Mouse (Mus musculus): Measurements from ENCODE around the gene Akap5. TPM values are rescaled to one million over a fixed set of nuclear protein-coding genes. Genes with fewer than 3 reads are reported as not detected.

Akap5 gene
- polyA plus RNA-seq, 1 experiment from 2014 or later: 2.5 TPM

GRCm38 (mm10) chr12:76369978-76370830, 45.5 kb downstream of the Akap5 start, which contains the start of gene Zbtb1:
Gene Zbtb1, plus strand, starts transcription at chr12:76370266.
- Histone ChIP-seq H3K27ac (ENCODE audit: low read length) (peak within 1 kb of the TSS; percentile 99), H3K4me2 (ENCODE audit: low read depth, low read length) (peak within 1 kb of the TSS; percentile 83), H3K27me3 (ENCODE audit: control insufficient read depth, insufficient read depth, low read length) (no peaks in the 10 kb centered on the region), H3K9ac (ENCODE audit: low read length) (peak within 1 kb of the TSS; percentile 98), H3K4me1 (ENCODE audit: control insufficient read depth, insufficient read depth, low read length) (peaks cover 56% of the 10 kb centered on the region), H3K9me3 (replicated peaks; ENCODE audit: control insufficient read depth, low read length) (no peaks in the 10 kb centered on the region), H3K4me3 (ENCODE audit: low read length) (peak within 1 kb of the TSS; percentile 91), H3K36me3 (ENCODE audit: control insufficient read depth, insufficient read depth) (no peaks in the 10 kb centered on the region)
- peak; percentile 58 for ATAC-seq (replicated peaks; ENCODE audit: extremely low read depth, insufficient read depth, low FRiP score)
- WGBS: under 1% methylated on average over 92 of the region's 99 CpGs

GRCm38 (mm10) chr12:76370831-76371571, 46.3 kb downstream of the Akap5 start:
- H3K4me1 ChIP-seq (ENCODE audit: control insufficient read depth, insufficient read depth, low read length): peaks cover 56% of the 10 kb centered on the region
- no peaks in the 10 kb centered on the region for H3K9me3 ChIP-seq (replicated peaks; ENCODE audit: control insufficient read depth, low read length)
- H3K4me2 ChIP-seq (ENCODE audit: low read depth, low read length): peak overlapping the region; percentile 83
- no peaks in the 10 kb centered on the region for H3K36me3 ChIP-seq (ENCODE audit: control insufficient read depth, insufficient read depth)
- WGBS: 0% methylated on average over 53 of the region's 63 CpGs
- peak overlapping the region; percentile 91 for H3K4me3 ChIP-seq (ENCODE audit: low read length)
- ATAC-seq (replicated peaks; ENCODE audit: extremely low read depth, insufficient read depth, low FRiP score): peak; percentile 71
- peak overlapping the region; percentile 98 for H3K9ac ChIP-seq (ENCODE audit: low read length)
- no peaks in the 10 kb centered on the region for H3K27me3 ChIP-seq (ENCODE audit: control insufficient read depth, insufficient read depth, low read length)
- H3K27ac ChIP-seq (ENCODE audit: low read length): peak overlapping the region; percentile 99

GRCm38 (mm10) chr12:76372046-76372445, 47.4 kb downstream of the Akap5 start:
- Histone ChIP-seq H3K27me3 (ENCODE audit: control insufficient read depth, insufficient read depth, low read length) (no peaks in the 10 kb centered on the region), H3K36me3 (ENCODE audit: control insufficient read depth, insufficient read depth) (no peaks in the 10 kb centered on the region), H3K4me2 (ENCODE audit: low read depth, low read length) (peak overlapping the region; percentile 83), H3K9ac (ENCODE audit: low read length) (peak overlapping the region; percentile 98), H3K9me3 (replicated peaks; ENCODE audit: control insufficient read depth, low read length) (no peaks in the 10 kb centered on the region), H3K4me1 (ENCODE audit: control insufficient read depth, insufficient read depth, low read length) (peaks cover 51% of the 10 kb centered on the region), H3K27ac (ENCODE audit: low read length) (peak overlapping the region; percentile 99), H3K4me3 (ENCODE audit: low read length) (peak overlapping the region; percentile 91)
- ATAC-seq (replicated peaks; ENCODE audit: extremely low read depth, insufficient read depth, low FRiP score): no peak
- 30% methylated on average over 7 of the region's 7 CpGs for WGBS

GRCm38 (mm10) chr12:76372881-76373818, 48.5 kb downstream of the Akap5 start:
- Histone ChIP-seq H3K27me3 (ENCODE audit: control insufficient read depth, insufficient read depth, low read length) (no peaks in the 10 kb centered on the region), H3K4me2 (ENCODE audit: low read depth, low read length) (peak overlapping the region; percentile 83), H3K4me1 (ENCODE audit: control insufficient read depth, insufficient read depth, low read length) (peaks cover 41% of the 10 kb centered on the region), H3K9me3 (replicated peaks; ENCODE audit: control insufficient read depth, low read length) (no peaks in the 10 kb centered on the region), H3K4me3 (ENCODE audit: low read length) (no peak overlapping the region), H3K9ac (ENCODE audit: low read length) (no peak overlapping the region), H3K36me3 (ENCODE audit: control insufficient read depth, insufficient read depth) (no peaks in the 10 kb centered on the region), H3K27ac (ENCODE audit: low read length) (no peak overlapping the region)
- 80% methylated on average over 5 of the region's 7 CpGs for WGBS
- no peak for ATAC-seq (replicated peaks; ENCODE audit: extremely low read depth, insufficient read depth, low FRiP score)

GRCm38 (mm10) chr12:76373991-76374390, 49.3 kb downstream of the Akap5 start:
- peaks cover 39% of the 10 kb centered on the region for H3K4me1 ChIP-seq (ENCODE audit: control insufficient read depth, insufficient read depth, low read length)
- no peak for ATAC-seq (replicated peaks; ENCODE audit: extremely low read depth, insufficient read depth, low FRiP score)
- H3K27ac ChIP-seq (ENCODE audit: low read length): no peak overlapping the region
- H3K9me3 ChIP-seq (replicated peaks; ENCODE audit: control insufficient read depth, low read length): no peaks in the 10 kb centered on the region
- no peak overlapping the region for H3K4me2 ChIP-seq (ENCODE audit: low read depth, low read length)
- WGBS: 63% methylated on average over 6 of the region's 6 CpGs
- H3K36me3 ChIP-seq (ENCODE audit: control insufficient read depth, insufficient read depth): no peaks in the 10 kb centered on the region
- H3K4me3 ChIP-seq (ENCODE audit: low read length): no peak overlapping the region
- H3K9ac ChIP-seq (ENCODE audit: low read length): no peak overlapping the region
- H3K27me3 ChIP-seq (ENCODE audit: control insufficient read depth, insufficient read depth, low read length): no peaks in the 10 kb centered on the region

- Histone ChIP-seq H3K27me3 (ENCODE audit: control insufficient read depth, insufficient read depth, low read length) (no peaks in the 10 kb centered on the region), H3K9ac (ENCODE audit: low read length) (no peak overlapping the region), H3K4me2 (ENCODE audit: low read depth, low read length) (no peak overlapping the region), H3K9me3 (replicated peaks; ENCODE audit: control insufficient read depth, low read length) (no peaks in the 10 kb centered on the region), H3K4me1 (ENCODE audit: control insufficient read depth, insufficient read depth, low read length) (peaks cover 41% of the 10 kb centered on the region), H3K4me3 (ENCODE audit: low read length) (no peak overlapping the region), H3K36me3 (ENCODE audit: control insufficient read depth, insufficient read depth) (no peaks in the 10 kb centered on the region), H3K27ac (ENCODE audit: low read length) (no peak overlapping the region)
- ATAC-seq (replicated peaks; ENCODE audit: extremely low read depth, insufficient read depth, low FRiP score): no peak
- WGBS: 70% methylated on average over 4 of the region's 4 CpGs
Observed at GRCm38 (mm10) chr12:76374911-76375310, 50.2 kb downstream of the Akap5 start.

GRCm38 (mm10) chr12:76375506-76375905, 50.8 kb downstream of the Akap5 start:
- ATAC-seq (replicated peaks; ENCODE audit: extremely low read depth, insufficient read depth, low FRiP score): no peak
- Histone ChIP-seq H3K4me1 (ENCODE audit: control insufficient read depth, insufficient read depth, low read length) (peaks cover 45% of the 10 kb centered on the region), H3K9me3 (replicated peaks; ENCODE audit: control insufficient read depth, low read length) (no peaks in the 10 kb centered on the region), H3K27ac (ENCODE audit: low read length) (0 out of 2 replicates have a peak overlapping the region, but pooled peaks have one; percentile 43), H3K4me2 (ENCODE audit: low read depth, low read length) (no peak overlapping the region), H3K36me3 (ENCODE audit: control insufficient read depth, insufficient read depth) (no peaks in the 10 kb centered on the region), H3K9ac (ENCODE audit: low read length) (no peak overlapping the region), H3K4me3 (ENCODE audit: low read length) (no peak overlapping the region), H3K27me3 (ENCODE audit: control insufficient read depth, insufficient read depth, low read length) (no peaks in the 10 kb centered on the region)
- 51% methylated on average over 3 of the region's 3 CpGs for WGBS

- ATAC-seq (replicated peaks; ENCODE audit: extremely low read depth, insufficient read depth, low FRiP score): no peak
- H3K4me1 ChIP-seq (ENCODE audit: control insufficient read depth, insufficient read depth, low read length): peaks cover 44% of the 10 kb centered on the region
- H3K27me3 ChIP-seq (ENCODE audit: control insufficient read depth, insufficient read depth, low read length): no peaks in the 10 kb centered on the region
- H3K9ac ChIP-seq (ENCODE audit: low read length): no peak overlapping the region
- no peaks in the 10 kb centered on the region for H3K9me3 ChIP-seq (replicated peaks; ENCODE audit: control insufficient read depth, low read length)
- 51% methylated on average over 7 of the region's 7 CpGs for WGBS
- no peak overlapping the region for H3K27ac ChIP-seq (ENCODE audit: low read length)
- peaks cover 1% of the 10 kb centered on the region; the same call in 1 of the 2 replicates for H3K36me3 ChIP-seq (ENCODE audit: control insufficient read depth, insufficient read depth)
- no peak overlapping the region for H3K4me2 ChIP-seq (ENCODE audit: low read depth, low read length)
- H3K4me3 ChIP-seq (ENCODE audit: low read length): no peak overlapping the region
Observed at GRCm38 (mm10) chr12:76376649-76377048, 52.0 kb downstream of the Akap5 start.

Measured in heart, embryonic 16.5 days (tissue).